ENCODE assay signal across 11 mouse cellular contexts in genomic region chr10:45104535-45105079, GRCm38 (mm10). TPM values are rescaled to one million over a fixed set of nuclear protein-coding genes. Genes with fewer than 3 reads are reported as not detected.
A peak's percentile ranks its signal among the peaks of the same experiment; 100 is the strongest.
DNase-seq lines count a peak whose midpoint lies in the region; ATAC-seq lines count a peak whose summit lies in the region.
"Had no signal": no experiment of that assay in that cellular context is flagged by ENCODE, and none has a peak within 500 bp of the region (broad histone marks: within the 10 kb centered on the region; RNA-seq: fewer than 3 reads in every experiment).

No protein-coding gene starts in this region.

- no peaks in the 10 kb centered on the region for H3K27me3 ChIP-seq in hindbrain, embryonic 14.5 days (ENCODE audit: control insufficient read depth, insufficient read depth, low read length)
- no peaks in the 10 kb centered on the region for H3K27me3 ChIP-seq in hindbrain, embryonic 16.5 days (replicated peaks; ENCODE audit: control insufficient read depth, insufficient read depth, low read length)
- H3K27me3 ChIP-seq in intestine, embryonic 16.5 days (replicated peaks; ENCODE audit: control insufficient read depth, insufficient read depth, low read length) = no peaks in the 10 kb centered on the region
- H3K27me3 ChIP-seq: embryonic facial prominence, embryonic 13.5 days had no signal

- H3K9me3 ChIP-seq in hindbrain, embryonic 14.5 days (ENCODE audit: control insufficient read depth, low read length) = no peaks in the 10 kb centered on the region
- no peaks in the 10 kb centered on the region for H3K9me3 ChIP-seq in hindbrain, embryonic 16.5 days (ENCODE audit: control insufficient read depth, low read length)
- no peaks in the 10 kb centered on the region for H3K9me3 ChIP-seq in intestine, embryonic 16.5 days (ENCODE audit: control insufficient read depth, low read length)
- H3K9me3 ChIP-seq: embryonic facial prominence, embryonic 13.5 days; limb, embryonic 10.5 days had no signal

- H3K27ac ChIP-seq in hindbrain, embryonic 14.5 days = peak overlapping the region; percentile 72; the same call in 1 of the 2 replicates
- H3K27ac ChIP-seq in hindbrain, embryonic 16.5 days (ENCODE audit: low read depth, low read length) = no peak overlapping the region
- H3K27ac ChIP-seq in intestine, embryonic 16.5 days (ENCODE audit: low read length) = no peak overlapping the region
- H3K27ac ChIP-seq: embryonic facial prominence, embryonic 13.5 days; limb, embryonic 10.5 days had no signal

- peak; percentile 21 to 25 for DNase-seq in cerebellum, postnatal 10 days
- no peak for DNase-seq in cerebellum, adult 11 months
- DNase-seq in hindbrain, embryonic 14.5 days (ENCODE audit: low spot score) = no peak
- peak; percentile 64 to 74 for DNase-seq in spleen, postnatal 36 days (ENCODE audit: low spot score in 2 of 2)
- no peak for DNase-seq in spleen, adult 12 weeks (ENCODE audit: low spot score)
- DNase-seq in right cerebral cortex, postnatal 4 days = no peak

- 55% methylated on average over 4 of the region's 4 CpGs for WGBS in hindbrain, embryonic 14.5 days
- 49% methylated on average over 4 of the region's 4 CpGs for WGBS in hindbrain, embryonic 16.5 days
- 73% methylated on average over 4 of the region's 4 CpGs for WGBS in intestine, embryonic 16.5 days

- ATAC-seq in hindbrain, embryonic 14.5 days (ENCODE audit: low FRiP score) = no peak
- no peak for ATAC-seq in hindbrain, embryonic 16.5 days
- no peak for ATAC-seq in intestine, embryonic 16.5 days
- ATAC-seq: activated CD4-positive, CD25-positive, alpha-beta regulatory T cell, adult 4 months had no signal

- H3K36me3 ChIP-seq in hindbrain, embryonic 14.5 days (replicated peaks; ENCODE audit: control insufficient read depth, insufficient read depth) = peaks cover 24% of the 10 kb centered on the region
- H3K36me3 ChIP-seq in hindbrain, embryonic 16.5 days (ENCODE audit: control insufficient read depth, insufficient read depth, low read length) = no peaks in the 10 kb centered on the region
- H3K36me3 ChIP-seq in intestine, embryonic 16.5 days (ENCODE audit: control insufficient read depth, insufficient read depth, low read length) = 0 out of 2 replicates have a peak, but pooled peaks cover 10% of the 10 kb centered on the region

- H3K4me2 ChIP-seq in hindbrain, embryonic 14.5 days (replicated peaks) = no peak overlapping the region
- H3K4me2 ChIP-seq in hindbrain, embryonic 16.5 days (ENCODE audit: low read length) = no peak overlapping the region
- no peak overlapping the region for H3K4me2 ChIP-seq in intestine, embryonic 16.5 days (ENCODE audit: low read depth, low read length)
- H3K4me2 ChIP-seq: embryonic facial prominence, embryonic 13.5 days had no signal

- no peak overlapping the region for H3K9ac ChIP-seq in hindbrain, embryonic 14.5 days
- no peak overlapping the region for H3K9ac ChIP-seq in hindbrain, embryonic 16.5 days (ENCODE audit: low read depth, low read length)
- no peak overlapping the region for H3K9ac ChIP-seq in intestine, embryonic 16.5 days (ENCODE audit: low read depth, low read length)
- H3K9ac ChIP-seq: embryonic facial prominence, embryonic 13.5 days had no signal

- H3K4me1 ChIP-seq in hindbrain, embryonic 14.5 days (replicated peaks; ENCODE audit: control insufficient read depth, insufficient read depth, low read length) = peaks cover 11% of the 10 kb centered on the region; the same call in 1 of the 2 replicates
- H3K4me1 ChIP-seq in hindbrain, embryonic 16.5 days (ENCODE audit: control insufficient read depth, insufficient read depth, low read depth, low read length) = peaks cover 11% of the 10 kb centered on the region
- H3K4me1 ChIP-seq in intestine, embryonic 16.5 days (ENCODE audit: control insufficient read depth, insufficient read depth, low read length) = peaks cover 3% of the 10 kb centered on the region; the same call in 1 of the 2 replicates
- H3K4me1 ChIP-seq: limb, embryonic 10.5 days had no signal

- H3K4me3 ChIP-seq in hindbrain, embryonic 14.5 days (replicated peaks; ENCODE audit: low read length) = no peak overlapping the region
- H3K4me3 ChIP-seq in hindbrain, embryonic 16.5 days (ENCODE audit: low read length) = no peak overlapping the region
- H3K4me3 ChIP-seq in intestine, embryonic 16.5 days (ENCODE audit: low read length) = no peak overlapping the region
- H3K4me3 ChIP-seq: embryonic facial prominence, embryonic 13.5 days; limb, embryonic 10.5 days had no signal

RNA-seq across cellular contexts. Expression of gene Prep, which starts 37.6 kb away (rescaled TPM):
- 21.7 and 24.8 TPM in 2 replicates for polyA plus RNA-seq in hindbrain, embryonic 14.5 days (2014; fragmentation: Nextera tagmentation; extraction: Ambion mirVana)
- 26.9 and 28.1 TPM in 2 replicates for polyA plus RNA-seq in hindbrain, embryonic 16.5 days (2015; fragmentation: Nextera tagmentation; extraction: Ambion mirVana)
- polyA plus RNA-seq in intestine, embryonic 16.5 days (2015; fragmentation: Nextera tagmentation; extraction: Ambion mirVana) = 22.8 and 24.2 TPM in 2 replicates

Comparison
In these comparisons a context has a peak if more than half of its experiments do, and no peak if none do; other contexts are left out.
1. DNase-seq: peak in cerebellum, postnatal 10 days (2 of 2) and spleen, postnatal 36 days (2 of 2); none in cerebellum, adult 11 months (single experiment), hindbrain, embryonic 14.5 days (single experiment), spleen, adult 12 weeks (single experiment) and right cerebral cortex, postnatal 4 days (single experiment).